Mouse (Mus musculus) liver, embryonic 12.5 days (tissue): ENCODE measurements around the gene Lrrc4c. TPM values are rescaled to one million over a fixed set of nuclear protein-coding genes. Genes with fewer than 3 reads are reported as not detected.

Experiments used
- ATAC-seq: fragments of 200-750 bp; cut with Nextera tagmentation; 2 replicates; pipeline ENCODE4 v1.8.0; 2017; ENCODE audit warnings: moderate number of reproducible peaks, mild to moderate bottlenecking, moderate library complexity
- H3K27ac ChIP-seq: fragments of 300-500 bp; sonication (generic); 2 replicates; pipeline ENCODE4 v1.5.1; 2016; ENCODE audit warnings: mild to moderate bottlenecking
- H3K27me3 ChIP-seq: fragments of 300-500 bp; sonication (generic); replicated peaks from 2 replicates; pipeline ENCODE4 v1.6.1; 2016; ENCODE audit warnings: mild to moderate bottlenecking, moderate library complexity
- H3K36me3 ChIP-seq: fragments of 300-500 bp; sonication (generic); 2 replicates; pipeline ENCODE4 v1.6.1; 2016; ENCODE audit warnings: mild to moderate bottlenecking, moderate library complexity
- H3K4me1 ChIP-seq: fragments of 300-500 bp; sonication (generic); 2 replicates; pipeline ENCODE4 v1.6.1; 2016
- H3K4me2 ChIP-seq: fragments of 300-500 bp; sonication (generic); 2 replicates; pipeline ENCODE4 v1.6.1; 2016; ENCODE audit warnings: mild to moderate bottlenecking, moderate library complexity
- H3K4me3 ChIP-seq: fragments of 300-500 bp; sonication (generic); 2 replicates; pipeline ENCODE4 v1.5.1; 2016; ENCODE audit warnings: mild to moderate bottlenecking, moderate library complexity
- H3K9ac ChIP-seq: fragments of 300-500 bp; sonication (generic); 2 replicates; pipeline ENCODE4 v1.6.1; 2016; ENCODE audit warnings: mild to moderate bottlenecking, moderate library complexity
- H3K9me3 ChIP-seq: fragments of 300-500 bp; sonication (generic); replicated peaks from 2 replicates; pipeline ENCODE4 v1.6.1; 2016; ENCODE audit warnings: mild to moderate bottlenecking, moderate library complexity
- WGBS: fragments of 180-500 bp; shearing (Covaris S2); methylation state at CpG from one replicate; pipeline ENCODE4 v1.1.7; 2016; ENCODE audit not compliant: insufficient replicate concordance; 5-methylcytosine and 5-hydroxymethylcytosine counted together
- polyA plus RNA-seq: library from polyadenylated mRNA; unstranded; fragments of >200 nt; fragmentation: Nextera tagmentation; extraction: Ambion mirVana; gene quantifications from 2 replicates; pipeline ENCODE4 v1.2.1, GENCODE M21; 2016

Lrrc4c gene
- polyA plus RNA-seq, 1 experiment from 2014 or later = 0.20 TPM

DNA sequence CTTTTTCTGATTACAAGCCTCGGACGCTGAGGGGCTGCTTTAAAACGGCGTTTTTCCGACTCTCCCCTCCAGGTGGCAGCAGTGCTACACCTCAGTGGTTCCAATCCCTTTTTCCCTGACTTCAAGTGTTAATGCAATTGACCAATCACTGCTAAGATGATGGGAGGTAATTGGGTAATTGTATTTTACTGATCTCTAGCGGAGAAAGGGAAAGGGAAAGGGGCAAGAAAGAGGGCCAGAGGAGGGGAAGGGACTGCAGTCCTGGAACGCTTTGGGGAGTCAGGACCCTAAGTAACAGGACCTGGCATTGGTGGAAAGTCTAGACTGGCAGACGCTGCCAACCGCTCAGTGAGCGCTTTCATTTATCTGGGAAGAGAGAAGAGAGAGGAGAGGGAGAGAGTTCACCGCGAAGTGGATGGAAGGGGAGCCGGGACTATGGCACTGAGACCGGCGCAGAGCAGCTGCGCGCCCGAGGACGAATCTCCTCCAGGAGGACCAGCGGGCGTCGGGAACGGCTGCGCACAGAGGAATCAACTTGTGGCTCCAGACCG is 1148.3 kb downstream of the Lrrc4c start:
- Histone ChIP-seq H3K27me3 (peaks cover 21% of the 10 kb centered on the region), H3K4me2 (peak overlapping the region; percentile 58), H3K9me3 (no peaks in the 10 kb centered on the region), H3K9ac (no peak overlapping the region), H3K4me3 (peak overlapping the region; percentile 24), H3K27ac (no peak overlapping the region), H3K36me3 (no peaks in the 10 kb centered on the region), H3K4me1 (no peaks in the 10 kb centered on the region)
- WGBS = 2% methylated on average over 25 of the region's 25 CpGs
- ATAC-seq = peak; percentile 64; the same call in 1 of the 2 replicates

DNA sequence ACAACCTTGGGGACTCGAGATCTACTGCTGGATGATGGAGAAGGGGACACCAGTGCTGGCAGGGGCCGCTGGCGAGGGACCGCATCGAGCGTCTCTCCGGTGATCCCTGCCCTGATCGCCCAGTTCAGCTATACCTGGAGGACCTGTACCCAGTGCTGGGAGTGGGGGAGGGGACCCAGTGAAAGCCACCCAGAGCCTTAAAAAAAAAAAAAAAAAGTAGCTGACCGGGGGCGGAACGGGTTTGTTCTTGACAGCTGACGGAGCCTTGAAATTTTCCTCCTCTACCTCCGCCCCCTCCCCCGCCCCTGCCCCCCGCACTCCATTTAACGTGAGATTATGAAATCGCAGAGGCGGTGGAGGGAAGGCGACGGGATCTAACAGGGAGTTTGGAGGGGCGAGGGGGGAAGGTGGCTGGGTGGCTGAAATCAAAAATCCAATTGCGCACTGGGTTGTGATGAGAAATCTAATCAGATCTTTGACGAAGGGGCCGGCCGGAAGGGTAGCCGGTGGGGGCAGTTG is 1149.1 kb downstream of the Lrrc4c start:
- Histone ChIP-seq H3K27me3 (peaks cover 21% of the 10 kb centered on the region), H3K4me2 (peak overlapping the region; percentile 58), H3K4me1 (no peaks in the 10 kb centered on the region), H3K27ac (no peak overlapping the region), H3K36me3 (no peaks in the 10 kb centered on the region), H3K4me3 (peak overlapping the region; percentile 24), H3K9ac (no peak overlapping the region), H3K9me3 (no peaks in the 10 kb centered on the region)
- 4% methylated on average over 23 of the region's 26 CpGs for WGBS
- no peak for ATAC-seq

DNA sequence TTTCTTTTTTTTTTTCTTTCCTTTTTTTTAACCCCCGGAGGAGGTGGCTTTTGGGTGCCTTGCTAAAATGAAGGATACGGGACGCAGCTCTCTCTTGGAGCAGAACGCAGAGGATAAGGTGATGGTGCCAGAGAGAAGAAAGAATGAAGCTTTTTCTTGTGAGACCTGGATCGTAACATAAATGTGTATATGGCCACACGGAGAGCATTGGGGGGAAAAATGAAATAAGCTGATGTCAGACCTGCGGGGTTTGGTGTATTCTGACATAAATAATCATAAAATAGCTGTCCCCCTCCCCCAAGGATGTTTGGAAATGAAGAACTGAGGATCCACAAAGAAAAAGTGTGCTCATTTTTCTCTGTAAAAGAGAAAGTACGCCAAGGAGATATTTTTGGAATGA is 1149.7 kb downstream of the Lrrc4c start:
- peaks cover 21% of the 10 kb centered on the region for H3K27me3 ChIP-seq
- H3K4me3 ChIP-seq = peak overlapping the region; percentile 24; the same call in 1 of the 2 replicates
- ATAC-seq = no peak
- H3K9ac ChIP-seq = no peak overlapping the region
- 12% methylated on average over 8 of the region's 8 CpGs for WGBS
- H3K4me2 ChIP-seq = no peak overlapping the region; the same call in 1 of the 2 replicates
- H3K36me3 ChIP-seq = no peaks in the 10 kb centered on the region
- H3K27ac ChIP-seq = no peak overlapping the region
- H3K4me1 ChIP-seq = no peaks in the 10 kb centered on the region
- no peaks in the 10 kb centered on the region for H3K9me3 ChIP-seq

DNA sequence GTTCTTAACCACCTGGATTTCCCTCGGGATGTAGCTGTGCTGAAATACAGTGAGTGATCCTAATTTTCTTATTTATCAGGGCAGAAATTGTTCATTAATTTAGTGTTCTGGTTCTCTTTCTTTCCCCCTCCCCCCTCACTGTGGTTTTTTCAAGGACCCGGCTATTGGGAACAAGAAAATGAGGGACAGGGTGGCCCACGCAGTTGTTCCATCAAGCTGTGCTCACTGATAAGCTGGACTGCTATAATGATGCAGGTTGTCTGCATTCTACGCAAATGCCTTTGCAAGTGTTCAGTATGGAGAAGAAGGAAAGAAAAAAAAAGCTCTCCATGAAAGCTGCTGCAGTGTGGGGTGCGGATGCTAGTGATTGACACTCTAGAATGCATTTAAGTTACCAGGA is 1150.4 kb downstream of the Lrrc4c start:
- Histone ChIP-seq H3K4me1 (no peaks in the 10 kb centered on the region), H3K36me3 (no peaks in the 10 kb centered on the region), H3K4me2 (no peak overlapping the region), H3K27me3 (peaks cover 21% of the 10 kb centered on the region), H3K9ac (no peak overlapping the region), H3K4me3 (no peak overlapping the region; the same call in 1 of the 2 replicates), H3K9me3 (no peaks in the 10 kb centered on the region), H3K27ac (no peak overlapping the region)
- ATAC-seq = no peak
- 21% methylated on average over 5 of the region's 5 CpGs for WGBS

DNA sequence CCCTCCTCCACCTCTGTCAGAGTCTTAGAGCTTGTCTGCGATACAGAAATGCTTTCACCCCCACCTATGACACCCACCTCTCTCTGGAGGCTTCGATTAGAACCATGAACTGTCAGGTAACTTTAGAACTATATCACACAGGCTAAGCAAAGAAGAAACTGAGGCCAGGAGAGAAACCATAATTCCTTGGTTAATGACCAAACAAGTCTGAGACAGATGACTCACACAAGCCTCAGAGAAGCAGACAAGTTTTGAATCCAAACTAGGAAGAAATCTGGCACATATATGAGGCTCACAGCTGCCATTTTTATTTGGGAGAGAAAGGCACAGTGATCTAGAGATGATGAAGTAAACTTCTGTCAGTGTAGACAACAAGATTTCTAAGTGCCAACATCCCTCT is 1151.4 kb downstream of the Lrrc4c start:
- H3K4me2 ChIP-seq = no peak overlapping the region
- H3K4me3 ChIP-seq = no peak overlapping the region
- H3K4me1 ChIP-seq = no peaks in the 10 kb centered on the region
- no peaks in the 10 kb centered on the region for H3K9me3 ChIP-seq
- H3K27me3 ChIP-seq = peaks cover 21% of the 10 kb centered on the region
- H3K36me3 ChIP-seq = no peaks in the 10 kb centered on the region
- H3K27ac ChIP-seq = no peak overlapping the region
- ATAC-seq = no peak
- no peak overlapping the region for H3K9ac ChIP-seq
- WGBS = 40% methylated on average over 2 of the region's 2 CpGs

DNA sequence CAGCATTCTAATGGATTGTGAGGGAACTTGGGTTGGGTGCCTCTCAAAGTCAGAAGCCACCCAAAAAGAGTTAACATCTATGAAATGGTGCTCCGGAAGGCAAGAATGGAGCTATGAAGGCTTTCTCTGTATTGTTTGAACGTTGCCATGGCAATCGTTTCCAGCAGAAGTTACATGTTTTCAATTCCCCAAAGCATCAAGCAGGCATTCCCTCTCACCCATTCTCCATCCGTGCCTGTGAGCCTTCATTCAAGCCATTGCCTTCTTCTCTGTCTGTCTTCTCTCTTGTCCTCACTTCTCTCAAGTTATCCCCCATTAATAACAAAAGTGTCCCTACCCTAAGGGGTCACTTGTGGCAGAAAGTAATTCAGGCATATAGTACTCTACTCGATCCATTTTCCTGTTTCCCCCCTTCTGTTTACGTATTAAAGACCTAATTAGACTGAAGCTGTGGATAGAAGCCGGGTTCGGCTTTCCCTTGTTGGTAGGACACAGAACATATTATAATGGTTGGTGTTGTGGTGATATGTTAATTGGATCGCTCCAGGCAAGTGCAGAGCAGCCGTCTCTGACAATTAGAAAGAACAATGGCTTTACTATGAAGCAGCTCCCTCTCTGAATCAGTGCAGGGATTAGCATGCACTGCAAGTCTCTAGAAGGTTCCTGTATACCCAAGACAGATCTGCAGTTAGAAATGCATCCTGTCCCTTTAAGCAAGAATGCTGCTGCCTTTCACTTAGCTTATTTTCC is 1160.4 kb downstream of the Lrrc4c start:
- Histone ChIP-seq H3K9me3 (no peaks in the 10 kb centered on the region), H3K9ac (no peak overlapping the region), H3K27ac (no peak overlapping the region), H3K36me3 (no peaks in the 10 kb centered on the region), H3K4me3 (no peak overlapping the region), H3K4me1 (no peaks in the 10 kb centered on the region), H3K27me3 (no peaks in the 10 kb centered on the region), H3K4me2 (no peak overlapping the region)
- WGBS = 70% methylated on average over 10 of the region's 10 CpGs
- ATAC-seq = no peak

DNA sequence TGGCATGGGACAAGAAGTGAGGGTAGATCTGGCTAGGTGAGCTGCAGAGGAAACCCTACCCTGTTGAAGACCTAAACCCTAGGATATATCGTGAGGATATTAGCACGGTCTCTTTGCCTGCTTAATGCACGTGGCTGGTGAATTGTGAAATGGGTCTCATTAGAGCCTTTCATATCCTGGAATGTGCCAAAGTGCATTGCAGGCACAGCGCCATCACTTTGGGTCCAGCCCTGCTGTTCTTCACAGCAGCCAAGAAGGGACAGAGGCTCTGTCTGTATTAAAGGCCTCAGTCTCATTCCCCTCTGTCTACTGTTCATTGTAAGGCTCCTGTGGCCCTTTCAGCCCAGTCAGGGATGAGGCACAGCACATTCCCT is 1160.9 kb downstream of the Lrrc4c start:
- Histone ChIP-seq H3K4me1 (no peaks in the 10 kb centered on the region), H3K4me2 (no peak overlapping the region), H3K4me3 (no peak overlapping the region), H3K9ac (no peak overlapping the region), H3K36me3 (no peaks in the 10 kb centered on the region), H3K27ac (no peak overlapping the region), H3K9me3 (no peaks in the 10 kb centered on the region), H3K27me3 (no peaks in the 10 kb centered on the region)
- WGBS = 72% methylated on average over 4 of the region's 4 CpGs
- ATAC-seq = no peak

DNA sequence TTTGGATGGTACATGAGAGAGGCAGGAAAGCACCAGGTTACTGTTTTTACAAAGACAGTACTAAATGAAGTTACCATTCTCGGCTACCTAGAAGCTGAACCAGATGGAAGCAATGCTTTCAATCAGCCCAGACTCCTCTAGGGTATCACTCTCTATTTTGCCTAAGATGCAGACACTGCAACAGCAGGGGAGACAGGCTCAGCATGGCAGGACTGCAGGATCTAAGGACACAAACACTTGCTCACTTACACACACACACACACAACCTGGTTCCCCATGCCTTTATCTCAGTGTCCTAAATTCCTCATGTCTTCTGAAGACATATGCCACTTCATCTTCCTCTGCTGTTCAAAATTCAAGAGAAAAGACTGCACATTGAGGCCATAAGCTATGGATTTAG is 1167.0 kb downstream of the Lrrc4c start:
- Histone ChIP-seq H3K36me3 (no peaks in the 10 kb centered on the region), H3K4me1 (no peaks in the 10 kb centered on the region), H3K27me3 (no peaks in the 10 kb centered on the region), H3K27ac (no peak overlapping the region), H3K9me3 (no peaks in the 10 kb centered on the region), H3K4me3 (no peak overlapping the region), H3K4me2 (no peak overlapping the region), H3K9ac (no peak overlapping the region)
- 56% methylated on average over 1 of the region's 1 CpGs for WGBS
- no peak for ATAC-seq

DNA sequence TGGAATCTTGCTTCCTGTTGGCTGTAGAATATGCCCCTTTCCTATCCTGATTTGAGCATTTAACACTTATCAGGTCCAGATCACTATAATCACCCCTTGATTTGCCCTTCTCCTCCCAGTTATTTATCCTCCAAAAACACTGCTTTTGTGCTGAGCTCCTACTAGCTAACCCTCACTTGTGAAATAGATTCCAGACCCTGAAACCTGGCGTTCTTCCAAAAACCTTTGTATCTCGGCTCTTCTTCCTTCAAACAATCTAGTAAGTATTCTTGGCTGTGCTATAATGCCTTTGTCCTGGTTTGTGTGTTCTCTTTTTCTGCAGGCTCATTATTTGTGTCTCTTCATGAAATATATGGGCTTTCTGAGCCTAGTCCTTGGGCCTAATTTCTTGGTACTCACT is 1167.6 kb downstream of the Lrrc4c start:
- H3K4me1 ChIP-seq = no peaks in the 10 kb centered on the region
- ATAC-seq = no peak
- H3K4me3 ChIP-seq = no peak overlapping the region
- no peak overlapping the region for H3K9ac ChIP-seq
- H3K27ac ChIP-seq = no peak overlapping the region
- no peak overlapping the region for H3K4me2 ChIP-seq
- WGBS = 68% methylated on average over 2 of the region's 2 CpGs
- H3K36me3 ChIP-seq = no peaks in the 10 kb centered on the region
- no peaks in the 10 kb centered on the region for H3K9me3 ChIP-seq
- no peaks in the 10 kb centered on the region for H3K27me3 ChIP-seq

DNA sequence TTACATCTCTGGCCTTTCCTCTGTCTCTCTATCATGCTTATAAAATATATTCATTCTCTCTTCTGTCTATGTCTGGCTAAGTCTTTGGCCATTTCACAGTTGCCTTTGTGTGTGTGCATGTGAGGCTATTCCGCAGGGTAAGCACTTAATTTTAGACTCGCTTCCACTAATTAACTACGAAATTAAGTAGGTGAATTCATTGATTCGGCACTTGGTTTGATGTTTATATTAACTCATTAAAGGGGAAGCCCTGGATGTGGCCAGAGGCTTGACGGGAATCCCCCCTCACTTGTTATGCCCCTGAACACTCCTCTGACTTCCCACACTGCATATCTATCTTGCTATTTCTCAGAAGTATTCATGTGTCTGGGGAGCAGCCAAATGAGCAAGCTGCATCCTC is 1169.6 kb downstream of the Lrrc4c start:
- Histone ChIP-seq H3K4me1 (no peaks in the 10 kb centered on the region), H3K9me3 (no peaks in the 10 kb centered on the region), H3K36me3 (no peaks in the 10 kb centered on the region), H3K27ac (no peak overlapping the region), H3K9ac (no peak overlapping the region), H3K4me3 (no peak overlapping the region), H3K4me2 (no peak overlapping the region), H3K27me3 (no peaks in the 10 kb centered on the region)
- ATAC-seq = no peak
- 72% methylated on average over 5 of the region's 5 CpGs for WGBS

DNA sequence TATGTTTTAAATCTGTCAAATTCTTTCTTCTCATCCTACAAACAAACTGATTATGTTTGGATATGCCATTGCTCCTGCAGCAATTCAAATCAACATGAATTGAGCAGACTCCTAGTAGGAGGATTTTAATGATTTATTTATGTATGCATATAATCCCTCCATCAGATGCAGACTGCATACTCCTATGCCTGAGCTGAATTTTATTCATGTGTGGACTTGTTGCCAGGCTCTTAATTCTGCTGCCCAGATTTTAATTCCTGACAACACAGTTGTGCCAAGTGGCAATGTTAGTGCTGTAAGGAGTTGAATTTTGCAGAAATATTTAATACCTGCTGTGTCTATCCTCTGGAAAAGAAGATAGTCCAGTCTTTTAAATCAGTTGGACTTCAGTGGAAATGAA is 1179.1 kb downstream of the Lrrc4c start:
- no peak for ATAC-seq
- H3K27ac ChIP-seq = no peak overlapping the region
- H3K9ac ChIP-seq = no peak overlapping the region
- H3K36me3 ChIP-seq = no peaks in the 10 kb centered on the region
- no peaks in the 10 kb centered on the region for H3K27me3 ChIP-seq
- H3K4me3 ChIP-seq = no peak overlapping the region
- no peak overlapping the region for H3K4me2 ChIP-seq
- no peaks in the 10 kb centered on the region for H3K9me3 ChIP-seq
- H3K4me1 ChIP-seq = no peaks in the 10 kb centered on the region

DNA sequence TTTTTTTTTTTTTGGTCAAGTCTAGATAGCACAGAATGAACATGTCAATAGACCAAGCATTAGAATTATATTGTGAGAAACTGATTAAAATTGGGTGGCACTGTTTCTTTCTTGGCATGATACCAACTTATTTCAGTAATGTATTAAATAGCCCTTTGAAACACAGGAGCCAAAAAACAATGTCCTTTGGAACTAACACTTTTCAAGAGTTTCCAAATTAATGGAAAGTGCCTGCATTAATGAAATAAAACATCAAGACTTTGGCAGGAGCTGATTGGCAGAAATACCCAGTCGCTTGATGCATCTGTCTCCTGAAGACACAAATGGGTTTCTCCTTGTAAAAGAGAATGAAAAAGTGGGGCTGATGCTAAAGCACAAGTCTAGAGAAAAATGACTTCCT is 1184.5 kb downstream of the Lrrc4c start:
- Histone ChIP-seq H3K36me3 (no peaks in the 10 kb centered on the region), H3K27ac (no peak overlapping the region), H3K27me3 (no peaks in the 10 kb centered on the region), H3K9me3 (no peaks in the 10 kb centered on the region), H3K4me1 (no peaks in the 10 kb centered on the region), H3K4me3 (no peak overlapping the region), H3K9ac (no peak overlapping the region), H3K4me2 (no peak overlapping the region)
- no peak for ATAC-seq
- WGBS = 63% methylated on average over 1 of the region's 1 CpGs
